Mouse (Mus musculus) heart, postnatal 0 days (tissue): ENCODE data around the gene Zfp473. TPM values are rescaled to one million over a fixed set of nuclear protein-coding genes. Genes with fewer than 3 reads are reported as not detected.

Experiments
- ATAC-seq: fragments of 200-750 bp; cut with Nextera tagmentation; 2 replicates; pipeline ENCODE4 v1.8.0; 2017; ENCODE audit warnings: low read depth, moderate number of reproducible peaks, moderate library complexity; ENCODE audit not compliant: insufficient read depth
- DNase-seq: peaks from one replicate; pipeline ENCODE4 v3.0.0-alpha.2; 2016; ENCODE audit warnings: low spot score
- H3K27ac ChIP-seq: fragments of 300-500 bp; sonication (generic); 2 replicates; pipeline ENCODE4 v1.5.1; 2014; ENCODE audit warnings: low read depth, mild to moderate bottlenecking
- H3K27me3 ChIP-seq: fragments of 300-500 bp; sonication (generic); 2 replicates; pipeline ENCODE4 v1.6.1; 2014; ENCODE audit warnings: low read length, mixed read lengths; ENCODE audit not compliant: control insufficient read depth, insufficient read depth
- H3K36me3 ChIP-seq: fragments of 300-500 bp; sonication (generic); replicated peaks from 2 replicates; pipeline ENCODE4 v1.6.1; 2014; ENCODE audit warnings: low read length, mixed read lengths; ENCODE audit not compliant: control insufficient read depth, insufficient read depth
- H3K4me1 ChIP-seq: fragments of 300-500 bp; sonication (generic); 2 replicates; pipeline ENCODE4 v1.6.1; 2014; ENCODE audit warnings: antibody characterized with exemption; ENCODE audit not compliant: control insufficient read depth, insufficient read depth
- H3K4me2 ChIP-seq: fragments of 300-500 bp; sonication (generic); 2 replicates; pipeline ENCODE4 v1.6.1; 2014; ENCODE audit warnings: low read depth, mild to moderate bottlenecking, low read length, moderate library complexity
- H3K4me3 ChIP-seq: fragments of 300-500 bp; sonication (generic); 2 replicates; pipeline ENCODE4 v1.5.1; 2014; ENCODE audit warnings: low read depth, low read length
- H3K9ac ChIP-seq: fragments of 300-500 bp; sonication (generic); replicated peaks from 2 replicates; pipeline ENCODE4 v1.6.1; 2014; ENCODE audit warnings: low read depth, low read length, mixed read lengths
- H3K9me3 ChIP-seq: fragments of 300-500 bp; sonication (generic); replicated peaks from 2 replicates; pipeline ENCODE4 v1.6.1; 2016; ENCODE audit warnings: low read length; ENCODE audit not compliant: control insufficient read depth
- CTCF ChIP-seq: IDR thresholded peaks from 2 replicates; pipeline ENCODE4 v1.5.1; 2016; ENCODE audit warnings: antibody characterized with exemption, control low read depth, low read depth
- EP300 ChIP-seq: IDR thresholded peaks from 2 replicates; pipeline ENCODE4 v1.6.1; 2016; ENCODE audit warnings: antibody characterized with exemption, low read depth
- WGBS: fragments of 180-500 bp; shearing (Covaris S2); extraction: QIAGEN DNeasy Blood & Tissue Kit; methylation state at CpG from one replicate; pipeline ENCODE4 v1.1.7; 2014; 5-methylcytosine and 5-hydroxymethylcytosine counted together
- polyA plus RNA-seq: library from polyadenylated mRNA; unstranded; fragments of >200 nt; fragmentation: Nextera tagmentation; extraction: Ambion mirVana; gene quantifications from 2 replicates; pipeline ENCODE4 v1.2.1, GENCODE M21; 2015
- total RNA-seq: library from RNA; depleted of rRNA; stranded (reverse); fragments of >200 nt; gene quantifications from 2 replicates; pipeline ENCODE4 v1.2.3, GENCODE M21; 2014; ENCODE audit warnings: low replicate concordance

The Zfp473 gene
- total and polyA plus RNA-seq, 2 experiments from 2014 or later, result 0.15 to 0.46 TPM

DNA sequence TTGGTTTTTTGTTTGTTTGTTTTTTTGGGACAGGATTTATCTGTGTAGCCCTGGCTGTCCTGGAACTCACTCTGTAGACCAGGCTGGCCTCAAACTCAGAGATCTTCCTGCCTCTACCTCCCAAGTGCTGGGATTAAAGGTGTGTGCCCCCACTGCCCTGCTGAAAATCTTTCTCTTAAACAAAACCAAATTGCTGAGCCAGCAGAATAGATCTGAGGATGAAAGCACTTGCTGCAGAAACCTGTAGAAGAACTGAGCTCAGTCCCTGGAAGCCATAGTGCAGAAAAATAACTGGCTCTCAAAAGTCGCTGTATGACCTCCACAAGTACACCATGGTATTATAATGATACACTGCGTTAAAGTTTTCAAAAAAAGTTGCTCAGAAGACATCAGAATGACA is 6.3 kb upstream of the Zfp473 start:
- no peak overlapping the region for H3K4me2 ChIP-seq
- ATAC-seq (no peak), DNase-seq (no peak)
- no peak overlapping the region for H3K9ac ChIP-seq
- H3K27me3 ChIP-seq, result no peaks in the 10 kb centered on the region
- WGBS, result 93% methylated on average over 2 of the region's 2 CpGs
- no peaks in the 10 kb centered on the region for H3K4me1 ChIP-seq
- TF ChIP-seq CTCF, result no peak
- no peak for TF ChIP-seq EP300
- H3K4me3 ChIP-seq, result no peak overlapping the region
- peaks cover 96% of the 10 kb centered on the region for H3K36me3 ChIP-seq
- H3K27ac ChIP-seq, result no peak overlapping the region
- H3K9me3 ChIP-seq, result no peaks in the 10 kb centered on the region

DNA sequence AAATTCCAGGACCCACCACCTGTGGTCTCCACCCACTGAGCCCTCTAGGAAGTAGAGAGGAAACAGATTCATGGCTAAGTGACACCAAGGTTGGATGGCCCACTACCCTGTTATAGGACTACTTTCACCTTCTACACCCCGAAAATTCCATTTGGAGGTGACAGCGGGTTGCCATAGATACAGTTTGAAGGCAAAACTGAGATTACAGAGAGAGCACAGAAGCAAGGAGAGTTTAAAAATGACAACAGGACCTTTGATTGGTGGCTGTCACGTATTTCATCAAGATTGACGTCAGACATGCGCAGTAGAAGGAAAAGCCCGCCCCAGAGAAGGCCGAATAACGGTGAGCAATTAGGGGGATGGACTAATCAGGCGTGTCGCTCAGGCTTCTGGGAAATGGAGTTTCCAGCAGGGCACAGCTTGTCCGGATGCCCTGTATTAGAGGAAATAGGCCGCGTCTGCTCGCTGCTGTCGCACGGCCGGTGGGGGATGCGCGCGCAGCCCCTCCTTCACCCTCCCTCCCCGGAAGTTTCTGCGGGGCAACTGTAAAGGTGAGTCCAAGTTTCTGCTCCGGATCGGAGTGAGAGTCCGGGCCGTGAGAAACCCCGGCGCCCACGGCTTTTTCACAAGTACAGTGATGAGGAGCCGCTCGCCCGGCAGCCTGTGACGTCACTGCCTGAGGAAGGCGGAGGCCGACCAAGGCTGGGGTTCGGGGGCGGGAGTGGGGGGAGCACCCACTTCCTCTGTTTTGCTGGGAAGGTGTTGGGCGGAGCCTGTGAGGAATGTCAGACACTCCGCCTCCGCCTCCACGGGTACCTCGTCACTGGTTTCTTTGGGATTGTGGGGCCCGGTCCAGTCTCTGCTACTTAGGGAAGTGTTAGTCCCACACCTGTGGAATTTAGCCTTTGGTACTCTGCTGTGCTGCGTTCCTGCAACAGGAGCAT is 2.5 kb downstream of the Zfp473 start, which contains the start of gene Vrk3:
Gene Vrk3, plus strand, starts transcription at position 313 of the 944 bp plus-strand sequence.
- peaks cover 16% of the 10 kb centered on the region for H3K36me3 ChIP-seq
- peak within 1 kb of the TSS; percentile 72 for H3K4me2 ChIP-seq
- peak within 1 kb of the TSS; percentile 74 for H3K4me3 ChIP-seq
- H3K9ac ChIP-seq, result peak within 1 kb of the TSS; percentile 73
- whole genome bisulfite sequencing, result under 1% methylated on average over 44 of the region's 44 CpGs
- H3K27me3 ChIP-seq, result no peaks in the 10 kb centered on the region
- DNase-seq, result peak; percentile 99
- ATAC-seq, result peak; percentile 99
- no peaks in the 10 kb centered on the region for H3K9me3 ChIP-seq
- peak within 1 kb of the TSS; percentile 85 for H3K27ac ChIP-seq
- H3K4me1 ChIP-seq, result peaks cover 14% of the 10 kb centered on the region
- TF ChIP-seq EP300 (0 out of 2 replicates have a peak, but pooled peaks have one; percentile 37), CTCF (no peak)

DNA sequence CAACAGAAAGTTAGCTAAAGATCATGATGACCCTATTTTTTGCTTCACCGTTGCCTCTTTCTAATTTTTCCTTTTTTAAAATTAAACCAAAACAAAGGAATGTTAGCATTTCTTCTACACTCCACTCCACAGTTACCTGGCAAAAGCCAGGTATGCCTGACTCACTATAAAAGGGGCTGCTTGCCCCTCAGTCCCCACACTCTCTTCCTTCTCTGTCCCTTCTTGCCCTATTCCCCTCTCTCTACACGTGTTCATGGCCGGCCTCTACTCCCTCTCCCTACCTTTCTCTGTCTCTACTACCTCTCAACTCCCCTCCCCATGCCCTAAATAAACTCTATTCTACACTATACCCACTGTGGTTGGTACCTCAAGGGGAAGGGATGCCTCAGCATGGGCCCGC is 3.7 kb downstream of the Zfp473 start:
- WGBS, result 73% methylated on average over 4 of the region's 4 CpGs
- no peak for ATAC-seq

DNA sequence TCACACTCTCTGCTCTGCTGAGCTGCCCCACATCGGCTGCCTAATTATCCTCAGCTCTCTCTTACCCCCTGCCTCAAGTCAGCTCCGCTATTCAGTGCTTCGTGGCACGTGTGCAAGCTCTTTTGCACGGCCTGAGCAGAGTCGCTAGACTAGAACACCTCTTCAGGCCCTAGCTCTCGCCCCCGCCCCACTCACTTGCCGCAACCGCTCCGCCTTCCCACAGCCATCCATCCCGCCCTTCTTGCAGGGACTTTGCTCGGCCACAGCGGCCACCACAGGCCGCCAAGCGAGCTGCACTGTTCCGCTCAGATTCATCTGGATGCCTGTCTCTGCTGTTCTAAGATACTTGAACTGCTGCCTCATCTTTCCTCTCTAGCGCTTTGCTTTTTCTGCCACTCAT is 5.8 kb downstream of the Zfp473 start:
- Histone ChIP-seq H3K4me1 (peaks cover 14% of the 10 kb centered on the region), H3K9ac (no peak overlapping the region), H3K36me3 (no peaks in the 10 kb centered on the region), H3K4me3 (peak overlapping the region; percentile 33), H3K4me2 (peak overlapping the region; percentile 63), H3K27ac (no peak overlapping the region), H3K27me3 (no peaks in the 10 kb centered on the region), H3K9me3 (no peaks in the 10 kb centered on the region)
- peak; percentile 66 for DNase-seq
- peak; percentile 34; the same call in 1 of the 2 replicates for ATAC-seq
- 1% methylated on average over 18 of the region's 18 CpGs for WGBS
- TF ChIP-seq EP300 (no peak), CTCF (peak; percentile 76)

More for the DNA sequence above, 3.7 kb downstream of the Zfp473 start:
- Histone ChIP-seq H3K36me3 (peaks cover 3% of the 10 kb centered on the region; the same call in 1 of the 2 replicates), H3K27ac (no peak overlapping the region), H3K4me3 (no peak overlapping the region), H3K9me3 (no peaks in the 10 kb centered on the region), H3K27me3 (no peaks in the 10 kb centered on the region), H3K9ac (no peak overlapping the region), H3K4me2 (no peak overlapping the region), H3K4me1 (peaks cover 14% of the 10 kb centered on the region)
- no peak for DNase-seq
- TF ChIP-seq EP300 (no peak), CTCF (no peak)

DNA sequence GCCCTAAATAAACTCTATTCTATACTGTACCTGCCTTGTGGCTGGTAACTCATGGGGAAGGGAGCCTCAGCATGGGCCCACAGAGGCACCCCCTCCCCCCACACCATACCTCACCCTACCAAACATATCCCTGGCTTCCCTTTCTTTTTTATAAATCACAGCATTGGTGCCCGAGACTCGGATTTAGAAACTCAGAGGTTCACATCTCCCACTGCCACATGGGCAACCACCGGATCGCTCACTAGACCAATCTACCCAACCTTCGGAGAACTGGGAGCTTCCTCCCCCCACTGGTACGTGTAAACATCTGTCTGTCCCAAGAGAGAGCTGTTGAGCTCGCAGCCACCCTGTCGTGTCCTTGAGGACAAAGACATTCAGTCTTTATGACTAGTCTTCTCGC is 6.6 kb downstream of the Zfp473 start:
- H3K36me3 ChIP-seq, result no peaks in the 10 kb centered on the region
- WGBS, result 51% methylated on average over 9 of the region's 9 CpGs
- peaks cover 12% of the 10 kb centered on the region for H3K4me1 ChIP-seq
- H3K27ac ChIP-seq, result no peak overlapping the region
- ATAC-seq (no peak), DNase-seq (no peak)
- no peak overlapping the region for H3K4me3 ChIP-seq
- TF ChIP-seq CTCF, result no peak
- no peak for TF ChIP-seq EP300
- no peaks in the 10 kb centered on the region for H3K9me3 ChIP-seq
- no peak overlapping the region for H3K9ac ChIP-seq
- H3K27me3 ChIP-seq, result no peaks in the 10 kb centered on the region
- H3K4me2 ChIP-seq, result no peak overlapping the region
